ENCODE assay signal across 28 mouse cellular contexts in the genomic region with DNA sequence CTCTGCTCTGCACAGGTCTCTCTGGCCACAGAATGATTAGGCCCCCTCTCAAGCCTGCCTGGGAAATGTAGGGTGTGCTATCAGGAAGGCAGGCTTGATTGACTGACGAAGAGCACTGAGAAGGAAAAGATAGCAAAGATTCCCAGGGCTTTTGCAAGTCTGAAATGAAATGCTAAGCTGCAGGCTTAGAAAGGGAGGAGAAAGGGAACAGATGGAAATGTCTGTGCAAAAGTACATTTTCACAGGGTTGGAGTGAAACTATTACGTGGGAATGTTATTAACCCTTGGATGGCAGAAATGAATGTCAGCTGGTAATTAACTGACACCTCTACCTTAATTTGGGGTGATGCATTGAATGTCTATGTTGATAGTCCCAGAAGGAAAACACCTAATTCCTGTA.
DNase-seq lines count a peak whose midpoint lies in the region; ATAC-seq and TF ChIP-seq lines count a peak whose summit lies in the region.
"Had no signal": no experiment of that assay in that cellular context is flagged by ENCODE, and none has a peak within 500 bp of the region (broad histone marks: within the 10 kb centered on the region; RNA-seq: fewer than 3 reads in every experiment).

No protein-coding gene starts in this region.

- no peak overlapping the region for H3K27ac ChIP-seq in forebrain, embryonic 13.5 days
- no peak overlapping the region for H3K27ac ChIP-seq in forebrain, embryonic 10.5 days
- peak overlapping the region; percentile 38; the same call in 1 of the 2 replicates for H3K27ac ChIP-seq in midbrain, postnatal 0 days (ENCODE audit: low read depth, low read length)
- no peak overlapping the region for H3K27ac ChIP-seq in midbrain, embryonic 15.5 days
- H3K27ac ChIP-seq: embryonic facial prominence, embryonic 10.5 days; embryonic facial prominence, embryonic 13.5 days; hindbrain, embryonic 12.5 days; hindbrain, embryonic 15.5 days had no signal

- no peaks in the 10 kb centered on the region for H3K27me3 ChIP-seq in forebrain, embryonic 13.5 days
- no peaks in the 10 kb centered on the region for H3K27me3 ChIP-seq in forebrain, embryonic 10.5 days (ENCODE audit: poor library complexity, severe bottlenecking)
- no peaks in the 10 kb centered on the region for H3K27me3 ChIP-seq in midbrain, postnatal 0 days (ENCODE audit: insufficient read depth, low read length)
- no peaks in the 10 kb centered on the region for H3K27me3 ChIP-seq in midbrain, embryonic 15.5 days (replicated peaks)
- H3K27me3 ChIP-seq: embryonic facial prominence, embryonic 13.5 days; hindbrain, embryonic 12.5 days; hindbrain, embryonic 15.5 days had no signal

- H3K4me3 ChIP-seq in forebrain, embryonic 13.5 days, result no peak overlapping the region
- no peak overlapping the region for H3K4me3 ChIP-seq in forebrain, embryonic 10.5 days
- H3K4me3 ChIP-seq in midbrain, postnatal 0 days (ENCODE audit: low read depth, low read length), result no peak overlapping the region
- no peak overlapping the region for H3K4me3 ChIP-seq in midbrain, embryonic 15.5 days
- H3K4me3 ChIP-seq: embryonic facial prominence, embryonic 10.5 days; embryonic facial prominence, embryonic 13.5 days; erythroblast, embryonic 14.5 days; hindbrain, embryonic 12.5 days; hindbrain, embryonic 15.5 days had no signal

- peaks cover 10% of the 10 kb centered on the region; the same call in 1 of the 2 replicates for H3K4me1 ChIP-seq in forebrain, embryonic 13.5 days
- H3K4me1 ChIP-seq in forebrain, embryonic 10.5 days, result no peaks in the 10 kb centered on the region
- H3K4me1 ChIP-seq in midbrain, postnatal 0 days (ENCODE audit: insufficient read depth, low read length), result no peaks in the 10 kb centered on the region
- H3K4me1 ChIP-seq in midbrain, embryonic 15.5 days, result peaks cover 16% of the 10 kb centered on the region
- H3K4me1 ChIP-seq: embryonic facial prominence, embryonic 10.5 days; embryonic facial prominence, embryonic 13.5 days; hindbrain, embryonic 12.5 days had no signal

- WGBS in forebrain, embryonic 13.5 days, result 55% methylated on average over 2 of the region's 2 CpGs
- 87% methylated on average over 2 of the region's 2 CpGs for WGBS in forebrain, embryonic 10.5 days
- WGBS in midbrain, postnatal 0 days, result 37% methylated on average over 2 of the region's 2 CpGs
- 48% methylated on average over 2 of the region's 2 CpGs for WGBS in midbrain, embryonic 15.5 days

- no peak for TF ChIP-seq CTCF in midbrain, postnatal 0 days (IDR thresholded peaks at IDR 0.05)

- DNase-seq in forebrain, embryonic 10.5 days (ENCODE audit: extremely low spot score, low spot score), result no peak
- DNase-seq in frontal cortex, postnatal 25 days (ENCODE audit: low spot score in 2 of 2), result no peak
- DNase-seq in midbrain, postnatal 0 days (ENCODE audit: low spot score), result no peak
- DNase-seq in telencephalon, adult 2 months (ENCODE audit: low read depth, low spot score), result peak; percentile 22
- DNase-seq in spleen, postnatal 36 days (ENCODE audit: low spot score in 2 of 2), result no peak
- DNase-seq: adrenal gland, adult 8-10 months; adrenal gland, postnatal 25 days; cerebellum, adult 11 months; cerebellum, adult 2 months; cerebellum, adult 9-11 months; cerebellum, postnatal 36 days; embryo, embryonic 11 days; gastrocnemius, postnatal 10 days; gastrocnemius, postnatal 36 days; heart, adult 11 months; kidney, adult 18-20 months had no signal

- ATAC-seq in forebrain, embryonic 13.5 days, result 0 out of 2 replicates have a peak, but pooled peaks have one; percentile 28
- ATAC-seq in frontal cortex, adult (ENCODE audit: low TSS enrichment), result peak; percentile 76
- ATAC-seq in midbrain, postnatal 0 days (ENCODE audit: low FRiP score), result no peak
- no peak for ATAC-seq in midbrain, embryonic 15.5 days (replicated peaks)
- ATAC-seq: activated CD4-positive, CD25-positive, alpha-beta regulatory T cell, adult 4 months; inflammation-experienced regulatory T-cells, adult 6 months; intestine, embryonic 16.5 days had no signal

- H3K36me3 ChIP-seq in forebrain, embryonic 13.5 days (ENCODE audit: poor library complexity, severe bottlenecking), result no peaks in the 10 kb centered on the region
- no peaks in the 10 kb centered on the region for H3K36me3 ChIP-seq in forebrain, embryonic 10.5 days (replicated peaks)
- H3K36me3 ChIP-seq in midbrain, postnatal 0 days (ENCODE audit: insufficient read depth, low read length), result no peaks in the 10 kb centered on the region
- no peaks in the 10 kb centered on the region for H3K36me3 ChIP-seq in midbrain, embryonic 15.5 days (replicated peaks)
- H3K36me3 ChIP-seq: embryonic facial prominence, embryonic 10.5 days; embryonic facial prominence, embryonic 13.5 days; hindbrain, embryonic 12.5 days; hindbrain, embryonic 15.5 days had no signal

- H3K9ac ChIP-seq in forebrain, embryonic 13.5 days, result no peak overlapping the region
- no peak overlapping the region for H3K9ac ChIP-seq in midbrain, postnatal 0 days (replicated peaks; ENCODE audit: low read length, poor library complexity, severe bottlenecking)
- H3K9ac ChIP-seq in midbrain, embryonic 15.5 days, result no peak overlapping the region
- H3K9ac ChIP-seq: embryonic facial prominence, embryonic 13.5 days; hindbrain, embryonic 12.5 days; hindbrain, embryonic 15.5 days had no signal

- H3K4me2 ChIP-seq in forebrain, embryonic 13.5 days, result no peak overlapping the region
- no peak overlapping the region for H3K4me2 ChIP-seq in midbrain, postnatal 0 days (ENCODE audit: low read depth, low read length, poor library complexity, severe bottlenecking)
- H3K4me2 ChIP-seq in midbrain, embryonic 15.5 days, result no peak overlapping the region
- H3K4me2 ChIP-seq: embryonic facial prominence, embryonic 13.5 days; heart, embryonic 11.5 days; hindbrain, embryonic 12.5 days; hindbrain, embryonic 15.5 days had no signal

- H3K9me3 ChIP-seq in forebrain, embryonic 13.5 days (replicated peaks), result no peaks in the 10 kb centered on the region
- H3K9me3 ChIP-seq in forebrain, embryonic 10.5 days, result no peaks in the 10 kb centered on the region
- H3K9me3 ChIP-seq in midbrain, postnatal 0 days (ENCODE audit: low read length), result no peaks in the 10 kb centered on the region
- no peaks in the 10 kb centered on the region for H3K9me3 ChIP-seq in midbrain, embryonic 15.5 days
- H3K9me3 ChIP-seq: embryonic facial prominence, embryonic 10.5 days; embryonic facial prominence, embryonic 13.5 days; hindbrain, embryonic 12.5 days; hindbrain, embryonic 15.5 days had no signal

Comparison
In these comparisons a context has a peak if more than half of its experiments do, and no peak if none do; other contexts are left out.
1. ATAC-seq: peak in forebrain, embryonic 13.5 days (single experiment) and frontal cortex, adult (single experiment); none in midbrain, postnatal 0 days (single experiment) and midbrain, embryonic 15.5 days (single experiment).